Mouse (Mus musculus) liver, embryonic 15.5 days (tissue): ENCODE measurements around the gene Kctd10. TPM values are rescaled to one million over a fixed set of nuclear protein-coding genes. Genes with fewer than 3 reads are reported as not detected.
A peak's percentile ranks its signal among the peaks of the same experiment; 100 is the strongest.

Source experiments
- ATAC-seq: fragments of 200-750 bp; cut with Nextera tagmentation; 2 replicates; pipeline ENCODE4 v1.8.0; 2017; ENCODE audit warnings: moderate number of reproducible peaks, mild to moderate bottlenecking, moderate library complexity; ENCODE audit not compliant: insufficient read depth
- H3K27ac ChIP-seq: fragments of 300-500 bp; sonication (generic); replicated peaks from 2 replicates; pipeline ENCODE4 v1.5.1; 2015; ENCODE audit warnings: mild to moderate bottlenecking, inconsistent platforms
- H3K27me3 ChIP-seq: fragments of 300-500 bp; sonication (generic); 2 replicates; pipeline ENCODE4 v1.6.1; 2015; ENCODE audit warnings: mild to moderate bottlenecking, inconsistent platforms
- H3K36me3 ChIP-seq: fragments of 300-500 bp; sonication (generic); replicated peaks from 2 replicates; pipeline ENCODE4 v1.6.1; 2015; ENCODE audit warnings: moderate library complexity, mild to moderate bottlenecking, inconsistent platforms
- H3K4me1 ChIP-seq: fragments of 300-500 bp; sonication (generic); replicated peaks from 2 replicates; pipeline ENCODE4 v1.6.1; 2015; ENCODE audit warnings: inconsistent platforms
- H3K4me2 ChIP-seq: fragments of 300-500 bp; sonication (generic); 2 replicates; pipeline ENCODE4 v1.6.1; 2015; ENCODE audit warnings: moderate library complexity, mild to moderate bottlenecking, inconsistent platforms
- H3K4me3 ChIP-seq: fragments of 300-500 bp; sonication (generic); replicated peaks from 2 replicates; pipeline ENCODE4 v1.5.1; 2015; ENCODE audit warnings: mild to moderate bottlenecking, inconsistent platforms
- H3K9ac ChIP-seq: fragments of 300-500 bp; sonication (generic); 2 replicates; pipeline ENCODE4 v1.6.1; 2015; ENCODE audit warnings: moderate library complexity, mild to moderate bottlenecking, inconsistent platforms
- H3K9me3 ChIP-seq: fragments of 300-500 bp; sonication (generic); replicated peaks from 2 replicates; pipeline ENCODE4 v1.6.1; 2016; ENCODE audit warnings: inconsistent platforms
- WGBS: fragments of 180-500 bp; shearing (Covaris S2); methylation state at CpG from one replicate; pipeline ENCODE4 v1.1.7; 2015; ENCODE audit warnings: mixed read lengths; ENCODE audit not compliant: insufficient replicate concordance; 5-methylcytosine and 5-hydroxymethylcytosine counted together
- polyA plus RNA-seq: library from polyadenylated mRNA; unstranded; fragments of >200 nt; fragmentation: Nextera tagmentation; extraction: Ambion mirVana; gene quantifications from 2 replicates; pipeline ENCODE4 v1.2.1, GENCODE M21; 2015

The Kctd10 gene
- 21.1 and 22.6 TPM in 2 replicates for polyA plus RNA-seq

- peak; percentile 96 for ATAC-seq
- peak within 1 kb of the TSS; percentile 83 for H3K4me3 ChIP-seq
- peak within 1 kb of the TSS; percentile 90 for H3K27ac ChIP-seq
- peaks cover 59% of the 10 kb centered on the region for H3K4me1 ChIP-seq
- H3K36me3 ChIP-seq = peaks cover 16% of the 10 kb centered on the region
- H3K9me3 ChIP-seq = no peaks in the 10 kb centered on the region
- H3K27me3 ChIP-seq = no peaks in the 10 kb centered on the region
- 2% methylated on average over 74 of the region's 74 CpGs for WGBS
- peak within 1 kb of the TSS; percentile 93 for H3K9ac ChIP-seq
- peak within 1 kb of the TSS; percentile 98 for H3K4me2 ChIP-seq
Measured at GRCm38 (mm10) chr5:114380209-114381012, at the start of gene Kctd10, which contains the start of gene Ube3b. Kctd10 (minus strand) TSS chr5:114380508. Ube3b (plus strand) TSS chr5:114380607.

- H3K9ac ChIP-seq = no peak overlapping the region
- no peaks in the 10 kb centered on the region for H3K4me1 ChIP-seq
- WGBS = 66% methylated on average over 7 of the region's 7 CpGs
- no peak overlapping the region for H3K4me3 ChIP-seq
- no peak overlapping the region for H3K4me2 ChIP-seq
- H3K27ac ChIP-seq = no peak overlapping the region
- no peaks in the 10 kb centered on the region for H3K27me3 ChIP-seq
- no peaks in the 10 kb centered on the region for H3K9me3 ChIP-seq
- no peaks in the 10 kb centered on the region for H3K36me3 ChIP-seq
- ATAC-seq = no peak
Measured at GRCm38 (mm10) chr5:114429781-114430180, 49.5 kb upstream of the Kctd10 start.

DNA sequence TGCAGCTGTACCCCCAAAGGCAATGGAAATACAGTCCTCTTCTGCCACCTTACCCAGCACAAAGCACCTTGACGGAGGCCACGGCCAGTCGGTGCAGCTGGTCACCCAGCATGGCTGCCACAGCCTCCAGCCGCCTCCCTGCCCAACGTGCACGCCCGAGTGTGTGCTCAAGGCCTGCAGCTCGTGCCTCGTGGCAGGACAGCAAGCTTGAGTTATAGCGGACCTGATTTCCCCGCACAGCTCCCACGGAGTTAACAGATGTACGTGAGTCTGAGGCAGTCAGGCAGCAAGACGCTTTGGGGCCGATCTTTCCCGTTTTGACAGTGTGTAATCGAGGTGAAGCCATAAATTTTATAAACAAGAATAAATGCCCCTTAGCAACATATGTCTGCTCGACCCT is 48.3 kb upstream of the Kctd10 start:
- Histone ChIP-seq H3K4me2 (no peak overlapping the region), H3K9ac (no peak overlapping the region), H3K36me3 (no peaks in the 10 kb centered on the region), H3K9me3 (no peaks in the 10 kb centered on the region), H3K27me3 (no peaks in the 10 kb centered on the region), H3K27ac (no peak overlapping the region), H3K4me3 (no peak overlapping the region), H3K4me1 (no peaks in the 10 kb centered on the region)
- no peak for ATAC-seq
- 68% methylated on average over 18 of the region's 18 CpGs for WGBS

DNA sequence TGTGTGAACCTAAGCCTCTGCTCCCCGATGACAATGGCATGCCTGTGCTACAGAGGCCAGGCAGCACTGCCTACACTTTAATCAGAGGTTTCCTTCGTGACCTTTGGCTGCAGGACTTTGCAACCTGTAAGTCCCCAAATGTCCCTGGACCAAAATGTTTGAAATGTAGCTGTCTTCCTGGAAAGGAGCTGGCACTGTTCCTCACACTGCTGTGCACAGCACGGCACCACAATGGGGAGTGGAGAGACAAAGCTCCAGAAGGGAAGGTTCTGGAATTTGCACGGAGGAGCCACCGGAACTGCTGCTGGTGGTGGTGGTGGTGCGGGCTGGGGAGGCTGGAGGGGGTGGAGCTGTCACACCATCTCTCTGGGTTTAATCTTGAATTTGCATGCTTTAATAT is 46.4 kb upstream of the Kctd10 start:
- H3K4me2 ChIP-seq = no peak overlapping the region
- H3K4me3 ChIP-seq = no peak overlapping the region
- no peaks in the 10 kb centered on the region for H3K36me3 ChIP-seq
- no peaks in the 10 kb centered on the region for H3K9me3 ChIP-seq
- H3K4me1 ChIP-seq = peaks cover 4% of the 10 kb centered on the region
- WGBS = 59% methylated on average over 6 of the region's 6 CpGs
- H3K27me3 ChIP-seq = no peaks in the 10 kb centered on the region
- H3K27ac ChIP-seq = no peak overlapping the region
- ATAC-seq = no peak
- H3K9ac ChIP-seq = no peak overlapping the region

DNA sequence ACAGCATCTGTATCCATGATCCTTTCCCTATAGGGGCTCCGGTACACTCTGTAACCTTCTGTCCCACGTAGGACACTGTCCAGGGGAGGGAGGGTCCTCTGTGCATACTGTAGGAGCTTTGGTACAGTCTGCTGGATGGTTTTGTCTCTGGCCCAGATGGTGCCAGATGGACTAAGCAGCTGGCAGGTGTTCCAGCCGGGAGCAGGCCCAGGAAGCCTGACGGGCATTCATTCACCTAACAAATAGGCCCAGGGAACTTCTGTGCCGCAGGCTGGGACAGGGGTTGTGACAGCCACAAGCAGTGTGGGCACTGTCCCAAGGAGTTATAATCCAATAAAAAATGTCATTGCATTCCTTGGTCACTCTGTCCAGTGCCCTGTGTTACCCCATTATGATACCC is 43.7 kb upstream of the Kctd10 start:
- Histone ChIP-seq H3K9me3 (no peaks in the 10 kb centered on the region), H3K27me3 (no peaks in the 10 kb centered on the region), H3K4me2 (no peak overlapping the region), H3K9ac (no peak overlapping the region), H3K4me3 (no peak overlapping the region), H3K4me1 (peaks cover 7% of the 10 kb centered on the region), H3K36me3 (peaks cover 15% of the 10 kb centered on the region), H3K27ac (no peak overlapping the region)
- 81% methylated on average over 5 of the region's 5 CpGs for WGBS
- no peak for ATAC-seq

DNA sequence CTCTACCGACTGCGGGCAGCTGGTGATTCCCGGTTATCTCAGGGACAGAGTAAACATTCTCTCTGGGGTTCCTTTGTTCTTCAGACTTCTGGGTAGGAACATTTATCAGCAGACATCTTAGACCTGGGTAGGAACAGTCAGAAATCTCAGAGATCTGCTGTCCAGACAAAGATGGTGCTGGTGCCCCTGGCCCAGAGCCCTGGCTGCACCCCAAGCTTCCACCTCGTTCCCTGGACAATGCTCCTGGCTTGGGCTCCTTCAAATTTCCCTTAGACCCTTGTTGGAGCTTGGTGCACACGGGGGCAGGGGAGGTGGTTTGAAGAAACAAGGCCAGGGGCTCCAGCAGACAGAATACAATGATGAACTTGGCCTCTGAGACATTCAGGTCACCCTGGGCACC is 42.3 kb upstream of the Kctd10 start:
- Histone ChIP-seq H3K4me1 (peaks cover 7% of the 10 kb centered on the region), H3K36me3 (peaks cover 29% of the 10 kb centered on the region), H3K9ac (no peak overlapping the region), H3K27ac (no peak overlapping the region), H3K9me3 (no peaks in the 10 kb centered on the region), H3K4me3 (no peak overlapping the region), H3K27me3 (no peaks in the 10 kb centered on the region), H3K4me2 (peak overlapping the region; percentile 21; the same call in 1 of the 2 replicates)
- no peak for ATAC-seq
- 33% methylated on average over 5 of the region's 5 CpGs for WGBS

GRCm38 (mm10) chr5:114421561-114422298 is 41.4 kb upstream of the Kctd10 start:
- ATAC-seq = peak; percentile 56
- Histone ChIP-seq H3K4me2 (peak overlapping the region; percentile 21), H3K27me3 (no peaks in the 10 kb centered on the region), H3K9me3 (no peaks in the 10 kb centered on the region), H3K9ac (no peak overlapping the region), H3K4me1 (peaks cover 7% of the 10 kb centered on the region), H3K36me3 (peaks cover 37% of the 10 kb centered on the region), H3K4me3 (no peak overlapping the region), H3K27ac (no peak overlapping the region; the same call in 1 of the 2 replicates)
- 60% methylated on average over 11 of the region's 11 CpGs for WGBS

GRCm38 (mm10) chr5:114418541-114418940 is 38.2 kb upstream of the Kctd10 start:
- Histone ChIP-seq H3K36me3 (peaks cover 68% of the 10 kb centered on the region), H3K9me3 (no peaks in the 10 kb centered on the region), H3K27me3 (no peaks in the 10 kb centered on the region), H3K4me2 (no peak overlapping the region), H3K9ac (no peak overlapping the region), H3K27ac (no peak overlapping the region), H3K4me3 (no peak overlapping the region), H3K4me1 (peaks cover 7% of the 10 kb centered on the region)
- WGBS = 70% methylated on average over 8 of the region's 8 CpGs
- no peak for ATAC-seq

DNA sequence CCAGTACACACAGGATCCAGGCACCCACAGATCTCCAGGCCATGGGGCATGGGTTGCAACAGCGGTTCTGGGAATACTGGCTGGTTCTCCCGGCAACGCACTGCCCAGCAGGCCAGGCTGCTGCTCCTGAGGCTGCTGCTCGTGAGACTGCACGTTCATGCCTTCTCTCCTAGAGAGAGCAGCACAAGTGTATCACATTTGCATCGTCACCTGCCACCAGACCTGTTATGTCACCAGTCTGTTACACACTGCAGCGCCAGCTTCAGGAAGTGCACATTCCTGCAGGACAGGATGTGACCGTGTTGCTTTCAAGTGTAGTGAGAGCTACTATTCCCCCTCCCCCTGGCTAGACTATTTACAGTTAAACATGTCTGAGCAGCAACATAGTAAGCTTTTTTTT is 36.5 kb upstream of the Kctd10 start:
- H3K4me3 ChIP-seq = no peak overlapping the region
- WGBS = 78% methylated on average over 8 of the region's 8 CpGs
- H3K36me3 ChIP-seq = peaks cover 85% of the 10 kb centered on the region
- H3K9ac ChIP-seq = no peak overlapping the region
- no peak overlapping the region for H3K4me2 ChIP-seq
- no peak overlapping the region for H3K27ac ChIP-seq
- H3K4me1 ChIP-seq = 0 out of 2 replicates have a peak, but pooled peaks cover 3% of the 10 kb centered on the region
- no peaks in the 10 kb centered on the region for H3K9me3 ChIP-seq
- ATAC-seq = no peak
- no peaks in the 10 kb centered on the region for H3K27me3 ChIP-seq

DNA sequence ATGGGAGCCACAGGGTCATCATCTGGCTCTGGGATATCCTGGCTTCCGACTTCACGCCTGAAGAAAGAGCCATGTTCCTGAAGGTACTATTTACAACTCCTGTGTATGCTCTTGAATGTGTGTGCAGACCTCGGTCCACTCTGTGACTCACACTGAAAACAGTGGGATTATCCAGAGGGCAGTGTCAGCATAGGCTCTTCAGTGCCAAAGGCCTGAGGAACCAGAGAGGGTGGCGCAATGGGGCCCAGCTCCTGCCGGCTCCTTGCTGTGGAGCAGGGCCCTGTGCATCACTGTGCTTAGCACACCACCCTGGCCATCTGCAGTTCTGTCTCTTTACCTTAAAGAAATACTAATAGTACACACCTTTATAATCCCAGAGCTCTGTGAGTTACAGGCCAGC is 35.3 kb upstream of the Kctd10 start:
- Histone ChIP-seq H3K27me3 (no peaks in the 10 kb centered on the region), H3K36me3 (peaks cover 98% of the 10 kb centered on the region), H3K4me3 (no peak overlapping the region), H3K9me3 (no peaks in the 10 kb centered on the region), H3K4me1 (no peaks in the 10 kb centered on the region), H3K4me2 (no peak overlapping the region), H3K27ac (no peak overlapping the region), H3K9ac (no peak overlapping the region)
- WGBS = 84% methylated on average over 5 of the region's 5 CpGs
- ATAC-seq = no peak

DNA sequence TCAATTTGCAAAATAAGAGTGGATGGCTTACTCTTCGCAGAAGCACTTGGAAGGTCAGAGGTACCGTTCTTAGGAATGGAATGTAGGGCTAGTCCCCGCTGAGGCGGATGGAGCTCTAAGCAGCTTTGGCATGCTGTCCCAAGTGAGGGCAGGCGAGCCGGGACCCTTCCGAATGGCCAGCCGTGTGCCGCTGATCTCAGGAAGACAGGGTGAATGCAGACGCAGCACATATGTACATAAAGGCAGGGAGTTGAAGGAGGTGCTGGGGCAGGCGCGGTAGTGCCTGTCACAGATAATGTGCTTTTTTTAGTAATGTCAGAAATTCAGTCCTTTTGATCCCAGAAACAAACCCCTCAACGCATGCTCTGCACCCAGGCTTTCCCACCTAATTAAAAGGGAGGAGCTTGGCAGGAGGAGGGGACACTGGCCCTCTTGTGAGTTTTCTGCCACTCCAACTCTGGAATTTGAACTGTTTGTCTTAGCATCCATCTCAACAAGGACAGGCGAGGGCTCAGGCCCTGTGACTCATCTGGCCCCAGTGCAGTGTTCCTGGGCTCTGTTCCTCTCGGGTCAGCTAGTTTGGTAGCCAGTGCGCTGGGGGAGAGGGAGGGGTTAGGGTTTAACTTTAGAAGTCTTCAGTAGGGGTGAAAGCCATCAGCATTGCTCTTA is 32.9 kb upstream of the Kctd10 start:
- no peak; the same call in 1 of the 2 replicates for ATAC-seq
- Histone ChIP-seq H3K9ac (no peak overlapping the region), H3K4me1 (no peaks in the 10 kb centered on the region), H3K9me3 (no peaks in the 10 kb centered on the region), H3K27ac (no peak overlapping the region), H3K4me3 (no peak overlapping the region), H3K36me3 (peaks cover 99% of the 10 kb centered on the region), H3K27me3 (no peaks in the 10 kb centered on the region), H3K4me2 (no peak overlapping the region)
- 79% methylated on average over 16 of the region's 16 CpGs for WGBS
